In genomic region chr9:91574156-91574555, GRCm38 (mm10) we compare ENCODE assay signal across 17 mouse cellular contexts.
"Had no signal": no experiment of that assay in that cellular context is flagged by ENCODE, and none has a peak within 500 bp of the region (broad histone marks: within the 10 kb centered on the region; RNA-seq: fewer than 3 reads in every experiment).

No protein-coding gene starts in this region.

- H3K9ac ChIP-seq: liver, postnatal 0 days; lung, embryonic 15.5 days; midbrain, embryonic 13.5 days; midbrain, embryonic 15.5 days; neural tube, embryonic 12.5 days; stomach, embryonic 15.5 days had no signal

- ATAC-seq: liver, postnatal 0 days; lung, postnatal 0 days; midbrain, embryonic 13.5 days; midbrain, embryonic 15.5 days had no signal

- H3K27ac ChIP-seq: lung, embryonic 15.5 days; macrophage; midbrain, embryonic 13.5 days; midbrain, embryonic 15.5 days; neural tube, embryonic 12.5 days; stomach, embryonic 15.5 days; stomach, postnatal 0 days had no signal

- H3K36me3 ChIP-seq: lung, embryonic 15.5 days; midbrain, embryonic 13.5 days; midbrain, embryonic 15.5 days; neural tube, embryonic 12.5 days; stomach, embryonic 15.5 days had no signal

- DNase-seq: liver, postnatal 0 days; lung, postnatal 14 days; lung, postnatal 36 days; right cerebral cortex, postnatal 14 days; thymus, adult 2 months; thymus, postnatal 25 days; thymus, postnatal 4 days had no signal

- H3K4me3 ChIP-seq: lung, embryonic 15.5 days; megakaryocyte, embryonic 14.5 days; midbrain, embryonic 13.5 days; midbrain, embryonic 15.5 days; neural tube, embryonic 12.5 days; stomach, embryonic 15.5 days had no signal

- H3K9me3 ChIP-seq: lung, embryonic 15.5 days; midbrain, embryonic 13.5 days; midbrain, embryonic 15.5 days; neural tube, embryonic 12.5 days; stomach, embryonic 15.5 days had no signal

- H3K27me3 ChIP-seq: lung, embryonic 15.5 days; megakaryocyte, embryonic 14.5 days; midbrain, embryonic 13.5 days; midbrain, embryonic 15.5 days; neural tube, embryonic 12.5 days; stomach, embryonic 15.5 days had no signal

- H3K4me2 ChIP-seq: lung, embryonic 15.5 days; midbrain, embryonic 11.5 days; midbrain, embryonic 13.5 days; midbrain, embryonic 15.5 days; neural tube, embryonic 12.5 days; stomach, embryonic 15.5 days had no signal

- H3K4me1 ChIP-seq: lung, embryonic 15.5 days; megakaryocyte, embryonic 14.5 days; midbrain, embryonic 13.5 days; midbrain, embryonic 15.5 days; neural tube, embryonic 12.5 days; stomach, embryonic 15.5 days had no signal
